Mouse (Mus musculus): ENCODE measurements at regions not wholly inside any gene's neighbourhood (a gene's known extent, or its start where the extent isn't known, plus 50 kb on each side); places are given as distances from the start of the nearest gene placed in this dataset.
"Not testable (repeated sequence)": the region's sequence is repeated elsewhere in the genome, so short reads cannot be mapped to it uniquely, and the experiment has no call there.

DNA sequence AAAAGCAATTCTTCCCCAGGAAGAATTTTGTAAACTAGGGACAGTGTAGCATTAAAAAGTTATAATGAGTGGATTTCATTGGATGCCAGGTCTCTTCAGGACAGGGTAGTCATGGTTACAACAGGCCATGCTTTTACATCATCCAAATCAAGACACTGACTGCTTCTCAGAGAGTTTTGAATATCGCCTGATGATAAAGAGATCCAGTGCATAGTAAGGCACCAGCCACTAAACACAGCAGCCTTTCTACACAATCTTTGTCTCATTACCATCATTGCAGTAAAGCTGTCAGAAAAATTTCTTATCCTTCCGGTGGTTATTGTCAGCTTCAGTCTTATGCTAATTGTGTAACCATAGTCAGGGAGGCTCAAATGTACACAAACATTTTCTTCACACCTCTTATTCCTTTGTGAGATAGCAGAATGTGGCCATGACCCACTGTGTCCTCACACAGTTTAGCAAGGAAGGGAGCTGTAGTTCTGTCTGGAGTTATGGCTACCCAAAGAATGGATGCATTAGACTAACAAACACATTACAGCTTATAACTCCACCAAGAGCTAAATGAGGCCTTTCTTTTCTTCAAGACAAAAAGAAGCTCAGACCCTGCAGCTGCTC, 585.2 kb upstream of the Epha7 start:
- Histone ChIP-seq H3K4me3 (ENCODE audit: low read depth, low read length) (no peak overlapping the region), H3K27ac (ENCODE audit: low read depth) (no peak overlapping the region), H3K27me3 (ENCODE audit: insufficient read depth, low read length) (no peaks in the 10 kb centered on the region), H3K9ac (no peak overlapping the region), H3K9me3 (ENCODE audit: low read depth, low read length) (no peaks in the 10 kb centered on the region), H3K4me1 (ENCODE audit: insufficient read depth) (no peaks in the 10 kb centered on the region), H3K36me3 (ENCODE audit: insufficient read depth) (no peaks in the 10 kb centered on the region), H3K4me2 (no peak overlapping the region)
- TF ChIP-seq CTCF (IDR thresholded peaks at IDR 0.05; ENCODE audit: low read depth), result no peak
- 64% methylated on average over 2 of the region's 2 CpGs for WGBS
- DNase-seq (no peak), ATAC-seq (ENCODE audit: insufficient read depth) (no peak)

DNA sequence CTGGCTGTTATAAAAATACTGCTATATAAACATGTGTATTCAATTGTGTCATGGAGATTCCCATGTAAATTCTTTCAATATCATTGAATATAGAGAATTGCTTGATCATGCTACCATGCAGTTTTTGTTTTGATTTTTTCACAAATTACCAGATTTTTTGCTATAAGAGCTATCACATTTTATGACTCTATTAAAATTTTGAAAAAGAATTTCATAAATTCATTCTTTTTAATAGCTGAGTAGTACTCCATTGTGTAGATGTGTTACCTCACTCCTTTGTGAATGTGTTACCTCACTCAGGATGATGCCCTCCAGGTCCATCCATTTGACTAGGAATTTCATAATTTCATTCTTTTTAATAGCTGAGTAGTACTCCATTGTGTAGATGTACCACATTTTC, 577.4 kb upstream of the Epha7 start:
- H3K4me3 ChIP-seq (ENCODE audit: low read depth, low read length); H3K9ac ChIP-seq; ATAC-seq (ENCODE audit: insufficient read depth); H3K9me3 ChIP-seq (ENCODE audit: low read depth, low read length); H3K36me3 ChIP-seq (ENCODE audit: insufficient read depth); H3K4me2 ChIP-seq; H3K27ac ChIP-seq (ENCODE audit: low read depth); H3K4me1 ChIP-seq (ENCODE audit: insufficient read depth); H3K27me3 ChIP-seq (ENCODE audit: insufficient read depth, low read length): not testable (repeated sequence)
- peak; percentile 26 for DNase-seq

DNA sequence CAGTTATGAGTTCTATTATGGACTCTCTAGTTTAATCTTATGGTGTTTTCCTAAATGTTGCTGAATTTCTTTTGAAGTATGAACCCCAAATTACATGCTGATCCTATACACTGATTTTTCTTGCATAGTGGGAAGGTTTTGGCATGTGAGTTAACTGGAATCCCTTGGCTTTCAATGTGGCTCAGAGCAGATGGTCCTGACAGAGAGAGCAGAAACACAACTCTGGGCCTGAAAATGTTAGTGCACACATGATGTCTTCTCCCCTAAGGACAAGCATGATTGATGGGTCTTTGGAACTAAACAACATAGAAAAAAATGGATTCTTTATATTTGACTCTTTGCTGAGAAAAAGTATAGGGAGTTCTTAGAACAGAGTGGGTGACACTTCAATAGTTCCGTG, 570.7 kb upstream of the Epha7 start:
- Histone ChIP-seq H3K9me3 (ENCODE audit: low read depth, low read length) (no peaks in the 10 kb centered on the region), H3K4me3 (ENCODE audit: low read depth, low read length) (no peak overlapping the region), H3K4me2 (no peak overlapping the region), H3K27ac (ENCODE audit: low read depth) (no peak overlapping the region), H3K9ac (no peak overlapping the region), H3K36me3 (ENCODE audit: insufficient read depth) (no peaks in the 10 kb centered on the region), H3K4me1 (ENCODE audit: insufficient read depth) (no peaks in the 10 kb centered on the region), H3K27me3 (ENCODE audit: insufficient read depth, low read length) (no peaks in the 10 kb centered on the region)
- TF ChIP-seq CTCF (IDR thresholded peaks at IDR 0.05; ENCODE audit: low read depth), result no peak
- 91% methylated on average over 1 of the region's 1 CpGs for WGBS
- ATAC-seq (ENCODE audit: insufficient read depth), result no peak
- DNase-seq, result no peak
